Mouse (Mus musculus) retina, postnatal 1 day (tissue): ENCODE measurements around the gene Agbl5.

Experiments
- DNase-seq: peaks from one replicate; pipeline ENCODE4 v3.0.0-alpha.2; 2012

Agbl5 gene

GRCm38 (mm10) chr5:30889088-30889754 lies 727 bp downstream of the Agbl5 start:
- DNase-seq = no peak

- DNase-seq = no peak
These were observed 1.9 kb downstream of the Agbl5 start for GRCm38 (mm10) chr5:30890375-30890774.

- no peak for DNase-seq
These were observed 13.4 kb downstream of the Agbl5 start for GRCm38 (mm10) chr5:30901860-30902259.

GRCm38 (mm10) chr5:30907413-30908059 lies 19.0 kb downstream of the Agbl5 start, which contains the start of gene Ost4:
TSS of gene Ost4 (minus strand) at chr5:30907788.
- DNase-seq = peak; percentile 97

- DNase-seq = no peak
These were observed 20.2 kb downstream of the Agbl5 start for GRCm38 (mm10) chr5:30908426-30909299.

- DNase-seq = no peak
These were observed 20.8 kb downstream of the Agbl5 start for GRCm38 (mm10) chr5:30909300-30909659.

- DNase-seq = no peak
These were observed 21.4 kb downstream of the Agbl5 start for GRCm38 (mm10) chr5:30909863-30910262.

GRCm38 (mm10) chr5:30910481-30910880 lies 22.0 kb downstream of the Agbl5 start:
- DNase-seq = no peak

- peak; percentile 81 for DNase-seq
These were observed 23.7 kb downstream of the Agbl5 start for GRCm38 (mm10) chr5:30912156-30912555.

GRCm38 (mm10) chr5:30913060-30913841 lies 24.8 kb downstream of the Agbl5 start, which contains the start of gene Emilin1:
TSS of gene Emilin1 (plus strand) at chr5:30913402.
- DNase-seq = peak; percentile 78

- DNase-seq = no peak
These were observed 25.7 kb downstream of the Agbl5 start for GRCm38 (mm10) chr5:30914101-30914635.

GRCm38 (mm10) chr5:30914849-30915248 lies 26.4 kb downstream of the Agbl5 start:
- no peak for DNase-seq

- no peak for DNase-seq
These were observed 27.0 kb downstream of the Agbl5 start for GRCm38 (mm10) chr5:30915456-30915855.

- peak; percentile 98 for DNase-seq
These were observed 27.5 kb downstream of the Agbl5 start for GRCm38 (mm10) chr5:30915974-30916433.

GRCm38 (mm10) chr5:30916841-30917240 lies 28.3 kb downstream of the Agbl5 start:
- no peak for DNase-seq

- no peak for DNase-seq
These were observed 28.9 kb downstream of the Agbl5 start for GRCm38 (mm10) chr5:30917348-30917747.

- DNase-seq = no peak
These were observed 29.6 kb downstream of the Agbl5 start for GRCm38 (mm10) chr5:30917891-30918670.

GRCm38 (mm10) chr5:30918691-30919090 lies 30.2 kb downstream of the Agbl5 start:
- DNase-seq = no peak

- DNase-seq = no peak
These were observed 31.5 kb downstream of the Agbl5 start for GRCm38 (mm10) chr5:30919831-30920614.

GRCm38 (mm10) chr5:30920621-30921020 lies 32.1 kb downstream of the Agbl5 start:
- DNase-seq = no peak
